Mouse (Mus musculus) heart, adult 2 months (tissue): Measurements from ENCODE around the gene Bnip3. TPM values are rescaled to one million over a fixed set of nuclear protein-coding genes. Genes with fewer than 3 reads are reported as not detected.

Source experiments
- DNase-seq, 2 experiments: peaks; one replicate each; pipeline ENCODE4 v3.0.0; 2021
- H3K27ac ChIP-seq: fragments of 200-600 bp; 2 replicates; pipeline ENCODE4 v1.8.1; 2022
- H3K27me3 ChIP-seq: fragments of 200-500 bp; 2 replicates; pipeline ENCODE4 v1.6.1; 2012; ENCODE audit warnings: mild to moderate bottlenecking, low read length, inconsistent platforms, mixed read lengths; ENCODE audit not compliant: control insufficient read depth, insufficient read depth
- H3K36me3 ChIP-seq: fragments of 200-500 bp; 2 replicates; pipeline ENCODE4 v1.6.1; 2012; ENCODE audit warnings: low read length, inconsistent platforms; ENCODE audit not compliant: control insufficient read depth, insufficient read depth
- H3K4me1 ChIP-seq: fragments of 200-500 bp; 2 replicates; pipeline ENCODE4 v1.6.1; 2011; ENCODE audit warnings: low read length; ENCODE audit not compliant: control insufficient read depth, insufficient read depth
- H3K4me3 ChIP-seq: fragments of 200-600 bp; 2 replicates; pipeline ENCODE4 v1.8.1; 2022
- H3K79me2 ChIP-seq: fragments of 200-500 bp; replicated peaks from 2 replicates; pipeline ENCODE4 v1.6.1; 2012; ENCODE audit warnings: mild to moderate bottlenecking, inconsistent platforms, low read length, moderate library complexity, mixed read lengths; ENCODE audit not compliant: control insufficient read depth, insufficient read depth
- H3K9ac ChIP-seq: fragments of 200-500 bp; 2 replicates; pipeline ENCODE4 v1.6.1; 2012; ENCODE audit warnings: low read depth, mild to moderate bottlenecking, control low read depth, inconsistent platforms, low read length, mixed read lengths
- CTCF ChIP-seq: fragments of 200-600 bp; IDR thresholded peaks from 2 replicates; pipeline ENCODE4 v1.8.1; 2022; ENCODE audit warnings: antibody characterized with exemption, mild to moderate bottlenecking, moderate library complexity
- EP300 ChIP-seq: fragments of 200-500 bp; IDR thresholded peaks from 2 replicates; pipeline ENCODE4 v1.6.1; 2011; ENCODE audit warnings: low read depth, low read length, control low read depth; ENCODE audit not compliant: insufficient read depth
- POLR2A ChIP-seq: fragments of 200-500 bp; IDR thresholded peaks from 2 replicates; pipeline ENCODE4 v1.6.1; 2011; ENCODE audit warnings: mild to moderate bottlenecking, low read depth, low read length, control low read depth; ENCODE audit not compliant: insufficient read depth
- WGBS: fragments of 180-500 bp; shearing (Covaris S2); methylation state at CpG from one replicate; pipeline ENCODE4 v1.1.7; 2018; 5-methylcytosine and 5-hydroxymethylcytosine counted together
- intact Hi-C: fragments of 180-260 bp; cut with DNase I; formaldehyde crosslinking; loops from one replicate; pipeline ENCODE4 v1.15.1; 2025
- polyA plus RNA-seq: library from polyadenylated mRNA; depleted of rRNA; stranded (reverse); fragments of >200 nt; gene quantifications from 2 replicates; pipeline ENCODE4 v1.2.3, GENCODE M21; 2012
- total RNA-seq, 2 experiments: library from RNA; stranded (reverse); gene quantifications; 2 replicates each; pipeline ENCODE4 v1.2.3; 2021

Gene Bnip3
- total and polyA plus RNA-seq, 3 experiments, result 48.7 to 401 (median 270) TPM

GRCm38 (mm10) chr7:138853417-138854031 is 55.8 kb downstream of the Bnip3 start:
- no peak overlapping the region for H3K27ac ChIP-seq
- intact Hi-C loops, result no loop called here
- peaks cover 13% of the 10 kb centered on the region for H3K4me1 ChIP-seq
- DNase-seq, result no peak
- peaks cover 12% of the 10 kb centered on the region for H3K36me3 ChIP-seq
- H3K27me3 ChIP-seq, result no peaks in the 10 kb centered on the region
- H3K9ac ChIP-seq, result no peak overlapping the region
- peaks cover 2% of the 10 kb centered on the region for H3K79me2 ChIP-seq
- 98% methylated on average over 4 of the region's 4 CpGs for WGBS
- TF ChIP-seq POLR2A, result no peak
- no peak for TF ChIP-seq EP300
- TF ChIP-seq CTCF, result no peak
- H3K4me3 ChIP-seq, result no peak overlapping the region

GRCm38 (mm10) chr7:138850083-138850482 is 59.2 kb downstream of the Bnip3 start:
- TF ChIP-seq EP300, result no peak
- no peak for TF ChIP-seq CTCF
- no peak for TF ChIP-seq POLR2A
- H3K79me2 ChIP-seq, result peaks cover 5% of the 10 kb centered on the region
- no peak for DNase-seq
- peaks cover 5% of the 10 kb centered on the region for H3K4me1 ChIP-seq
- H3K27ac ChIP-seq, result no peak overlapping the region
- H3K36me3 ChIP-seq, result peaks cover 13% of the 10 kb centered on the region
- intact Hi-C loops, result no loop called here
- H3K9ac ChIP-seq, result no peak overlapping the region
- no peaks in the 10 kb centered on the region for H3K27me3 ChIP-seq
- no peak overlapping the region for H3K4me3 ChIP-seq

DNA sequence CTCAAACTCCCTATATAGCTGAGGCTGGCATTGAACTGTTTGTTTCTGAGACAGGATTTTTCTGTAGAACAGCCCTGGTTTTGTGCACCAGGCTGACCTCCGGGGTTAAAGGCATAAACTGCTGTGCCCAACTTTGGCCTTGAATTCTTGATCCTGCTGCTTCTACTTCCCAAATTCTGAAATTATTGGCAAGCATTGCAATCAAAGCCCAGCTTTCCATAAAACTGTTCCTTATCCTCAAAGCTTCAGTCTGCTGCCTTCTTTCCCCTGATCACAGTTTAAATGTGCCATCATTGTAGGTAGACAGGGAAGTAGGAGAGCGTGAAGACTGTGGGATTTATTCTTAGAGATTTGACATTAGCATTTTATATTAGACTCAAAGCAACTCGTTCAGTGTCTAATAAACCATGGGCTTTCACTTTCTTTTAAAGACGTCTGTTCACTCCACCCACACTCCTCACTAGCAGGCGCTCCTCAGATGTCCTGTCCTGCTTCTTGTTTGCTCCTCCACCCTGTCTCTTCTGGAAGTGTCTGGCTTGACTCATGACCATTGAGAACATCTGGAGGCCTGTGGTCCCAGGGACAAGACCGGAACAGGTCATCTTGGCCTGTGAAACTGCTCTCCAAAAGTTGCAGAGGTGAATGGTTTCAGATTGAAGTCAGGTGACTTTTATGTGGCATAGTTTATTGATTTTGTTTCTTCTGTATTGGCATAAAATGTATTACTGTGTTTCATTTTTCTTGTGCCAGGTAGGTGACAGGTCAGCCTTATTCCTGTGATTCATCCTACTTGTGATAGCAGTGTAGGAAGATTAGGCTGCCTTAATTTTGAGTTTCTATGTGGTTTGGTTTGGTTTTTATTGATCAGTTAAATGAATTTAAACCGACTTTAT is 61.0 kb downstream of the Bnip3 start:
- H3K9ac ChIP-seq, result no peak overlapping the region
- no peak for TF ChIP-seq EP300
- no peak for TF ChIP-seq CTCF
- TF ChIP-seq POLR2A, result no peak
- no peaks in the 10 kb centered on the region for H3K27me3 ChIP-seq
- DNase-seq, result no peak
- H3K27ac ChIP-seq, result peak overlapping the region; percentile 15
- H3K36me3 ChIP-seq, result peaks cover 15% of the 10 kb centered on the region
- H3K79me2 ChIP-seq, result peaks cover 7% of the 10 kb centered on the region
- intact Hi-C loops, result loop anchor here (5.0 kb wide), 1 partner anchor 59 kb away; the partner anchor contains the start of gene Bnip3
- peaks cover 14% of the 10 kb centered on the region for H3K4me1 ChIP-seq
- WGBS, result 55% methylated on average over 7 of the region's 7 CpGs
- H3K4me3 ChIP-seq, result peak overlapping the region; percentile 10

GRCm38 (mm10) chr7:138847316-138848027 is 61.8 kb downstream of the Bnip3 start:
- Histone ChIP-seq H3K27me3 (no peaks in the 10 kb centered on the region), H3K27ac (peak overlapping the region; percentile 99), H3K36me3 (peaks cover 13% of the 10 kb centered on the region), H3K79me2 (peaks cover 7% of the 10 kb centered on the region), H3K4me3 (peak overlapping the region; percentile 75), H3K4me1 (peaks cover 14% of the 10 kb centered on the region), H3K9ac (peak overlapping the region; percentile 98)
- DNase-seq, result no peak
- intact Hi-C loops, result loop anchor here (5.0 kb wide), 1 partner anchor 60 kb away; the partner anchor contains the start of gene Bnip3
- no peak for TF ChIP-seq CTCF
- no peak for TF ChIP-seq POLR2A
- no peak for TF ChIP-seq EP300
- 14% methylated on average over 13 of the region's 13 CpGs for WGBS

GRCm38 (mm10) chr7:138846502-138846991 is 62.8 kb downstream of the Bnip3 start:
- Histone ChIP-seq H3K9ac (peak overlapping the region; percentile 98), H3K4me1 (peaks cover 14% of the 10 kb centered on the region), H3K27me3 (no peaks in the 10 kb centered on the region), H3K79me2 (peaks cover 7% of the 10 kb centered on the region), H3K36me3 (peaks cover 10% of the 10 kb centered on the region), H3K4me3 (peak overlapping the region; percentile 75), H3K27ac (peak overlapping the region; percentile 99)
- peak in 1 of 2 experiments; percentile 79 for DNase-seq
- intact Hi-C loops, result loop anchor here (5.0 kb wide), 1 partner anchor 61 kb away; the partner anchor contains the start of gene Bnip3
- TF ChIP-seq CTCF (no peak), EP300 (no peak), POLR2A (no peak)
- WGBS, result under 1% methylated on average over 37 of the region's 61 CpGs
